Mouse (Mus musculus): Measurements from ENCODE around the gene Ess2. TPM values are rescaled to one million over a fixed set of nuclear protein-coding genes. Genes with fewer than 3 reads are reported as not detected.

The Ess2 gene
- polyA plus RNA-seq, 1 experiment = 19.2 TPM

DNA sequence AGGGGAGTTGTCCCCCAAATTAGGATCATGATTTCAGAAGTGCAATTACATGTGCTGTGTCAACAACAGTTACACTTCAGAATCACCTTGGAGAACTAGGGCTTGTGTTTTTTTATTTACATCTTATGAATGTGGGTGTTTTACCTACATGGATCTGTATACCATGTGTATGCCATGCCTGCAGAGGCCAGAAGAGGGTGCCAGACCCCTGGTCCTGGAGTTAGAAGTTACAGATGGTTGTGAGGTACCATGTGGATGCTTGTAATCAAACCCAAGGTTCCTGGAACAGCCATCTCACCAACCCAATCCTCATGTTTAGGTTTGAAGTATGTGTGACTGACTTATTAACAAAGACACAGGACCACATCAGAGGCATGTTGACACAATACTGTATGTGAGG lies 52.6 kb downstream of the Ess2 start:
- H3K27ac ChIP-seq (ENCODE audit: control insufficient read depth, insufficient read depth, low read depth, low read length, poor library complexity) = no peak overlapping the region
- H3K4me3 ChIP-seq (replicated peaks; ENCODE audit: control insufficient read depth, low read depth, low read length) = no peak overlapping the region
- H3K4me1 ChIP-seq (ENCODE audit: control insufficient read depth, insufficient read depth, low read length) = no peaks in the 10 kb centered on the region
- TF ChIP-seq CTCF (IDR thresholded peaks at IDR 0.05; ENCODE audit: control insufficient read depth, insufficient read depth, low read length) (peak; percentile 61), POLR2A (IDR thresholded peaks at IDR 0.05; ENCODE audit: borderline replicate concordance, control insufficient read depth, low read depth, low read length) (no peak)

DNA sequence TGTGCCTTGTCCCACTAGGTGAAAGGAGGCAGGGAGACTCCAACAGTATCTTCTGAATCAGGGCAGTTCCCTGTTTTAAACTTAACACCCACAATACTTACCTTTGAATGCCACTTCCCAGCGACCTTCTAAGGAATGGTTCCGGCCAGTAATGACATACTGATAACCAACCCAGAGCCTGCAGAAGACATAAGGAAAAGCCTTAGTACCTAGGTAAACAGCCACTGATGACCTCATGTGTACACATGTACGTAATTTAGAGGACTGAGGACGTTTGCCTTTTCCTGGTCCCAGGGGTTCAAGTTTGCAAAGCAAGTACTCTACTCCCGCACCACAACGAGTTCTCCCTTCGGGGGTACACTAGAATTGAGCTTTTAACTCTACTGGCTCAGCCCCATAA lies 54.0 kb downstream of the Ess2 start:
- H3K4me1 ChIP-seq (ENCODE audit: control insufficient read depth, insufficient read depth, low read length) = no peaks in the 10 kb centered on the region
- WGBS = 90% methylated on average over 7 of the region's 7 CpGs
- no peak overlapping the region for H3K27ac ChIP-seq (ENCODE audit: control insufficient read depth, insufficient read depth, low read depth, low read length, poor library complexity)
- H3K4me3 ChIP-seq (replicated peaks; ENCODE audit: control insufficient read depth, low read depth, low read length) = no peak overlapping the region
- TF ChIP-seq CTCF (IDR thresholded peaks at IDR 0.05; ENCODE audit: control insufficient read depth, insufficient read depth, low read length) (no peak), POLR2A (IDR thresholded peaks at IDR 0.05; ENCODE audit: borderline replicate concordance, control insufficient read depth, low read depth, low read length) (no peak)

DNA sequence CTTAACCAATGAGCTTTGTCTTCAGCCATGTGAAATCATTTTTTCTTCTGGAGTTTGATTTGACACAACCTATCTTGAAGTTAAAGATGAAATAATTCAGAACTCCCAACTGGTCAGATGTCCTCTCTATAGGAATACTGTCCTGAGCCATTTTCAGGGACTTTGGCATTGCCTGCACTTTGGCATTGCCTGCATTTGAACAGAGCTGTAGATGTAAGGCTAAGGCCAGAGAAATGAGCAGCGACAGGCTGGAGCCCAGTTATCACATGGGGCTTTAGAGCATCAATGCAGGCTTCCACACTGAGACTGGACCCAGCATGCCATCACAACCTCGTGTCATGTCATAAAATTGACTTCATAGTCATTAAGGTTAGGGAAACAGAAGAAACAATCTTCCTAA lies 57.9 kb downstream of the Ess2 start:
- no peak for TF ChIP-seq POLR2A (IDR thresholded peaks at IDR 0.05; ENCODE audit: borderline replicate concordance, control insufficient read depth, low read depth, low read length)
- TF ChIP-seq CTCF (IDR thresholded peaks at IDR 0.05; ENCODE audit: control insufficient read depth, insufficient read depth, low read length) = no peak
- Histone ChIP-seq H3K4me1 (ENCODE audit: control insufficient read depth, insufficient read depth, low read length) (no peaks in the 10 kb centered on the region), H3K4me3 (replicated peaks; ENCODE audit: control insufficient read depth, low read depth, low read length) (no peak overlapping the region), H3K27ac (ENCODE audit: control insufficient read depth, insufficient read depth, low read depth, low read length, poor library complexity) (no peak overlapping the region)
- WGBS = 81% methylated on average over 2 of the region's 2 CpGs

DNA sequence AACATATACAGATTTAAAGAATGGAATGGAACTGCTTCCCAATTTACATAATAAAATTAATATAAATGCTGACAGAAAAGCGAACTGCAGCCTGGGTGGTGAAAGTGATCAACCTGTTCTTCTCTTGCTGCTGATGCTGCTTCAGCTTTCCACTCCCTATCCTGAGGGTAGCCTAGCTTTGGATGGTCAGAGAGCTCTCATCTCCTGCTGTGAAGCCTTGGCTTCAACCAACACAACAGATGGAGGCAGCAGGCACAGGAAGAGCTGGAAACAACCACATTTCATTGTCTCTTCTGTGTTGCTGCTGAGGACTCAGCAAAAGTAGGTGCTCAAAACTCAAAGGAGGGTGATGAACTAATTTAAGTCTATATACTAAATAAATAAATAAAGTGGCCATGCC lies 59.3 kb downstream of the Ess2 start:
- Histone ChIP-seq H3K4me1 (ENCODE audit: control insufficient read depth, insufficient read depth, low read length) (no peaks in the 10 kb centered on the region), H3K27ac (ENCODE audit: control insufficient read depth, insufficient read depth, low read depth, low read length, poor library complexity) (no peak overlapping the region), H3K4me3 (replicated peaks; ENCODE audit: control insufficient read depth, low read depth, low read length) (no peak overlapping the region)
- no peak for TF ChIP-seq CTCF (IDR thresholded peaks at IDR 0.05; ENCODE audit: control insufficient read depth, insufficient read depth, low read length)
- 86% methylated on average over 1 of the region's 1 CpGs for WGBS

DNA sequence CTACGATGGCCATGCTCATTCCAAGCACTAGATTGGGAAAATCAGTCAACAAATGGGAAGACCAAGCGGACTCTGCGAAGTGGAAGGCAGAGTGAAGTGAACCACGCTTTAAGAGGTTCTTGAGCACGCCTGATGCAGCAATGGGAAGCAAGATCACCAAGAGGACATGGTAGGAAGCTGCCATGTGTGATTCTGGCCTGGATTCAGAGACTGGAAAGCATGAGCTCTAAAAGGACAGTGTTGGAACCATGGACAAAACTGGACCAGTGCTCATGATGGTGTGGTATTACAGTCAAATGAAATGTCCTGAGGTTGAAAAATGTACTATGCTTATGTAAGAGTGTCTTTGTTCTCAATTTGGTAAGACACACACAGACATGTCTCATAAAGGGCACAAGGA lies 59.8 kb downstream of the Ess2 start:
- TF ChIP-seq CTCF (IDR thresholded peaks at IDR 0.05; ENCODE audit: control insufficient read depth, insufficient read depth, low read length) (no peak), POLR2A (IDR thresholded peaks at IDR 0.05; ENCODE audit: borderline replicate concordance, control insufficient read depth, low read depth, low read length) (no peak)
- 95% methylated on average over 5 of the region's 5 CpGs for WGBS
- Histone ChIP-seq H3K27ac (ENCODE audit: control insufficient read depth, insufficient read depth, low read depth, low read length, poor library complexity) (no peak overlapping the region), H3K4me1 (ENCODE audit: control insufficient read depth, insufficient read depth, low read length) (no peaks in the 10 kb centered on the region), H3K4me3 (replicated peaks; ENCODE audit: control insufficient read depth, low read depth, low read length) (no peak overlapping the region)

Other genes starting within 250 kb of the Ess2 start
- 22.5 and 38.0 TPM in 2 replicates for gene Med15, start 178.5 kb downstream of the Ess2 start, polyA plus RNA-seq (2011; ENCODE audit: insufficient read depth, insufficient read length, low replicate concordance, missing spikeins)
- gene Klhl22, start 151.7 kb downstream of the Ess2 start, polyA plus RNA-seq (2011; ENCODE audit: insufficient read depth, insufficient read length, low replicate concordance, missing spikeins) = 5.7 and 7.8 TPM in 2 replicates
- gene Scarf2, start 114.1 kb downstream of the Ess2 start, polyA plus RNA-seq (2011; ENCODE audit: insufficient read depth, insufficient read length, low replicate concordance, missing spikeins) = 2.5 and 5.7 TPM in 2 replicates
- not detected in 2 replicates for gene B830017H08Rik, start 78.2 kb downstream of the Ess2 start, polyA plus RNA-seq (2011; ENCODE audit: insufficient read depth, insufficient read length, low replicate concordance, missing spikeins)
- gene Car15, start 73.0 kb downstream of the Ess2 start, polyA plus RNA-seq (2011; ENCODE audit: insufficient read depth, insufficient read length, low replicate concordance, missing spikeins) = 7.3 and 23.5 TPM in 2 replicates
- 0.66 and 2.2 TPM in 2 replicates for gene Gm20518, start 19.7 kb downstream of the Ess2 start, polyA plus RNA-seq (2011; ENCODE audit: insufficient read depth, insufficient read length, low replicate concordance, missing spikeins)
- not detected in 2 replicates for gene Tssk1, start 17.1 kb downstream of the Ess2 start, polyA plus RNA-seq (2011; ENCODE audit: insufficient read depth, insufficient read length, low replicate concordance, missing spikeins)
- 7.7 and 22.4 TPM in 2 replicates for gene Dgcr2, start 12.8 kb downstream of the Ess2 start, polyA plus RNA-seq (2011; ENCODE audit: insufficient read depth, insufficient read length, low replicate concordance, missing spikeins)
- gene Tssk2, start 12.7 kb downstream of the Ess2 start, polyA plus RNA-seq (2011; ENCODE audit: insufficient read depth, insufficient read length, low replicate concordance, missing spikeins) = not detected in 2 replicates
- not detected in 2 replicates for gene Gsc2, start 3.7 kb upstream of the Ess2 start, polyA plus RNA-seq (2011; ENCODE audit: insufficient read depth, insufficient read length, low replicate concordance, missing spikeins)
- 15.2 and 19.9 TPM in 2 replicates for gene Slc25a1, start 16.9 kb upstream of the Ess2 start, polyA plus RNA-seq (2011; ENCODE audit: insufficient read depth, insufficient read length, low replicate concordance, missing spikeins)
- 3.1 TPM in 1 of 2 replicates, not detected in the other for gene Vpreb2, start 69.1 kb upstream of the Ess2 start, polyA plus RNA-seq (2011; ENCODE audit: insufficient read depth, insufficient read length, low replicate concordance, missing spikeins)
- 39.7 and 71.5 TPM in 2 replicates for gene Dgcr6, start 141.5 kb upstream of the Ess2 start, polyA plus RNA-seq (2011; ENCODE audit: insufficient read depth, insufficient read length, low replicate concordance, missing spikeins)
- 7.8 and 20.6 TPM in 2 replicates for gene Prodh, start 178.9 kb upstream of the Ess2 start, polyA plus RNA-seq (2011; ENCODE audit: insufficient read depth, insufficient read length, low replicate concordance, missing spikeins)
- 0.77 and 1.2 TPM in 2 replicates for gene Rtn4r, start 216.3 kb upstream of the Ess2 start, polyA plus RNA-seq (2011; ENCODE audit: insufficient read depth, insufficient read length, low replicate concordance, missing spikeins)